Mouse (Mus musculus) liver, embryonic 13.5 days (tissue): Measurements from ENCODE around the gene Tbl2. TPM values are rescaled to one million over a fixed set of nuclear protein-coding genes. Genes with fewer than 3 reads are reported as not detected.

Source experiments
- ATAC-seq: fragments of 200-750 bp; cut with Nextera tagmentation; 2 replicates; pipeline ENCODE4 v1.8.0; 2017; ENCODE audit warnings: low read depth, mild to moderate bottlenecking, moderate number of reproducible peaks, moderate library complexity
- DNase-seq: peaks from one replicate; pipeline ENCODE4 v3.0.0; 2022
- H3K27ac ChIP-seq: fragments of 300-500 bp; sonication (generic); 2 replicates; pipeline ENCODE4 v1.5.1; 2015; ENCODE audit warnings: moderate library complexity, mild to moderate bottlenecking, inconsistent platforms
- H3K27me3 ChIP-seq: fragments of 300-500 bp; sonication (generic); 2 replicates; pipeline ENCODE4 v1.6.1; 2015; ENCODE audit warnings: mild to moderate bottlenecking, inconsistent platforms
- H3K36me3 ChIP-seq: fragments of 300-500 bp; sonication (generic); 2 replicates; pipeline ENCODE4 v1.6.1; 2015; ENCODE audit warnings: mild to moderate bottlenecking, inconsistent platforms
- H3K4me1 ChIP-seq: fragments of 300-500 bp; sonication (generic); replicated peaks from 2 replicates; pipeline ENCODE4 v1.6.1; 2015; ENCODE audit warnings: inconsistent platforms
- H3K4me2 ChIP-seq: fragments of 300-500 bp; sonication (generic); 2 replicates; pipeline ENCODE4 v1.6.1; 2015; ENCODE audit warnings: inconsistent platforms, mild to moderate bottlenecking, moderate library complexity
- H3K4me3 ChIP-seq: fragments of 300-500 bp; sonication (generic); replicated peaks from 2 replicates; pipeline ENCODE4 v1.5.1; 2015; ENCODE audit warnings: mild to moderate bottlenecking, inconsistent platforms
- H3K9ac ChIP-seq: fragments of 300-500 bp; sonication (generic); 2 replicates; pipeline ENCODE4 v1.6.1; 2015; ENCODE audit warnings: mild to moderate bottlenecking, inconsistent platforms
- H3K9me3 ChIP-seq: fragments of 300-500 bp; sonication (generic); replicated peaks from 2 replicates; pipeline ENCODE4 v1.6.1; 2016; ENCODE audit warnings: inconsistent platforms
- WGBS: fragments of 180-500 bp; shearing (Covaris S2); methylation state at CpG from one replicate; pipeline ENCODE4 v1.1.7; 2015; ENCODE audit not compliant: insufficient replicate concordance; 5-methylcytosine and 5-hydroxymethylcytosine counted together
- polyA plus RNA-seq: library from polyadenylated mRNA; unstranded; fragments of >200 nt; fragmentation: Nextera tagmentation; extraction: Ambion mirVana; gene quantifications from 2 replicates; pipeline ENCODE4 v1.2.1, GENCODE M21; 2015

Tbl2 gene
- polyA plus RNA-seq, 1 experiment from 2014 or later, result 13.6 TPM

DNA sequence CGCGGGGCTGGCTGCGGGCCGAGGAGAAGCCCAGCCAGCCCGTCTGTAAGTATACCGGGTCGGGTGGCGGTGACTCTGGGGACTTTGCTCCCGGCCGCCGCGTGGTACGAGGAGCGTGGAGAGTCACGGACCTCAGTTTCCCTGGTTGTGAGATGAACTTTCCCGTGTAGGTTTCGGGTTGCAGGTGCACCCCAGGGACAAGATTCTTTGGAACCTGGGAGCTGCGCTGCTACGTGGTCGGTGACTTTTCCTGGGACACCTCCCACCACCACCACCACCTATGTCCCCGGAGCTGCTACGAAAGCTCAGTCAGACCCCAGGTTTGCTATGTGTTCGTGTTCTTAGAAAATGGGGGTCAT is 342 bp downstream of the Tbl2 start:
- no peaks in the 10 kb centered on the region for H3K9me3 ChIP-seq
- WGBS, result under 1% methylated on average over 20 of the region's 23 CpGs

DNA sequence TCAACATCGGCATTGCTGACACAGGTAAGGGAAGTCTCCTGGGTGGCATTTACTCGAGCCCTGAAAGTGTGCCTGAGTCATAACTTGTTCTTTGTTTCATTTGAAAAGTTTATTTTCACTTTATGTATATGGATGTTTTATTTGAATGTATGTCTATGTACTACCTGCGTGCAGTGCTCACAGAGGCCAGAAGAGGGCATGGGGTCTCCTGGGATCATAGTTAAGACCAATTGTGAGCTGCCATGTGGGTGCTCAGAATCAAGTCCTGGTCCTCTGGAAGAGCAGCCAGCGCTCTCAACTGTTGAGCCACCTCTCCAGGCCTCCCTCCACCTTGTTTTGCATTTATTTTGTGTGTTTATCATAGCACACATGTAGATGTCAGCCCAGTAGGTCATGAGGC is 7.0 kb downstream of the Tbl2 start:
- ATAC-seq, result no peak

More for the DNA sequence above, 342 bp downstream of the Tbl2 start:
- DNase-seq (no peak), ATAC-seq (no peak)
- Histone ChIP-seq H3K27ac (peak overlapping the region; percentile 76), H3K4me3 (peak overlapping the region; percentile 84), H3K9ac (peak overlapping the region; percentile 90), H3K4me2 (peak overlapping the region; percentile 81), H3K36me3 (peaks cover 24% of the 10 kb centered on the region), H3K4me1 (peaks cover 40% of the 10 kb centered on the region), H3K27me3 (no peaks in the 10 kb centered on the region)

DNA sequence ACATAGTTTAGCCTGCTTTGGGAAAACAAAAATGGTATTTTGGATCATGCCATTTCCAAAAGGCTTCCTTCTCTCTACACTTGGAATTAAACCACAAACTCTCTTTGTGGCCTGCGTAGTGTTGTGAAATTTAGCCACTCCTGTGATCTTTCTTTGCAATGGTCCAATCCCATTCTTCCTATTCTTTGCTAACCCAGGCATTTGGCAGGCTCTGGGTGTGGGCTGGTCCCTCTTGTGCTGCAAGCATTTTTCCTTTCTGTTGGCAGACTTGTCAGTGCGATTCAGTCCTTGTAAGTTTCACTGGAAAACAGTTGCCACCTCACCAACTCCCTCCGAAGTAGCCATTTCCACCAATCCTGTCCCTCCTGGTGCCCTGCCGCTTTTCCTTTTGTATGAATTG is 11.8 kb downstream of the Tbl2 start:
- Histone ChIP-seq H3K36me3 (peaks cover 62% of the 10 kb centered on the region), H3K27ac (peak overlapping the region; percentile 25), H3K27me3 (no peaks in the 10 kb centered on the region), H3K4me2 (no peak overlapping the region), H3K4me3 (no peak overlapping the region), H3K9ac (no peak overlapping the region), H3K4me1 (peaks cover 4% of the 10 kb centered on the region; the same call in 1 of the 2 replicates), H3K9me3 (no peaks in the 10 kb centered on the region)
- 83% methylated on average over 4 of the region's 4 CpGs for WGBS
- no peak for ATAC-seq
- DNase-seq, result no peak

More for the DNA sequence above, 7.0 kb downstream of the Tbl2 start:
- H3K9me3 ChIP-seq, result no peaks in the 10 kb centered on the region
- no peak overlapping the region for H3K4me2 ChIP-seq
- no peak overlapping the region for H3K4me3 ChIP-seq
- H3K27me3 ChIP-seq, result no peaks in the 10 kb centered on the region
- H3K9ac ChIP-seq, result no peak overlapping the region
- WGBS, result 84% methylated on average over 4 of the region's 4 CpGs
- H3K27ac ChIP-seq, result no peak overlapping the region
- no peak for DNase-seq
- 0 out of 2 replicates have a peak, but pooled peaks cover 4% of the 10 kb centered on the region for H3K4me1 ChIP-seq
- H3K36me3 ChIP-seq, result peaks cover 89% of the 10 kb centered on the region

DNA sequence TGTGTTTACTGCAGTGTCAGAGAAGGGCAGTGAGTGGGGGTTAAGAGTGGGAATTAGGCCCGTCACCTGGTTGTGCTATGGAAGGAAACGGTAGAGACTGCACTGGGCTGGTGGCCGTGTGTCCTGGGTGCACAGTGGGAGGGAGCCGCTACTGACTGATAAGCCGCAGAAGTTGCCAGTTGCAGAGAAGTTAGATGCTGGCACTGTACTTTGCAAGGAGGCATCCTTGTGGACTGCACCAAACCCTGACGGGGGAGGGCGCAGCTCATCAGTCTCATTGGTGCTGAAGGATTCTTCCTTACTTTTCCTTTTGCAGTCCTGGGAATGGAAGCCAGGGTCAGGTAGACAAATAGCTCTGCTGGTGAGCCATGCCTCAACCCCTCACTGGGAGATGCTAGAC is 12.2 kb downstream of the Tbl2 start:
- Histone ChIP-seq H3K4me3 (no peak overlapping the region), H3K9me3 (no peaks in the 10 kb centered on the region), H3K4me2 (no peak overlapping the region), H3K27ac (peak overlapping the region; percentile 25; the same call in 1 of the 2 replicates), H3K36me3 (peaks cover 58% of the 10 kb centered on the region), H3K27me3 (no peaks in the 10 kb centered on the region), H3K9ac (no peak overlapping the region), H3K4me1 (peaks cover 4% of the 10 kb centered on the region; the same call in 1 of the 2 replicates)
- DNase-seq, result no peak
- WGBS, result 69% methylated on average over 7 of the region's 7 CpGs
- ATAC-seq, result no peak

DNA sequence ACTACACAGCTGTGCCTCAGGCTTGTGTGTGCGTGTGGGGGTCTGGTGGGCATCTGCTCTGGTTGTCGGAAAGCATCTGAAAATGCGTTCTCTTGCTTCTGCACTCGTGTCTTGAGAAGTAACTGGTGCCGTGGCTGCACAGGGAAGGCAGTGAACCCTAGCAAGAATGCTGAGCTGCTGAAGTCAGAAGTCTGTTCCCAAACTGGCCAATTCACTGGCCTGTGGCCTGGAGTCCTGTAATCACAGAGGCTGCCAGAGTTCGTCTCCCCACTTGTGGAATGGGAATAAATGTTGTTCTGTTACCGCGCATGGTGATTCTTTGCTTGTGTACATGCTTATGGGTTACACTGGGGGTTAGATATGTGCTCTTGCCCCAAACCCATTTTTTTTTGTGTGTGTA is 12.9 kb downstream of the Tbl2 start:
- WGBS, result 93% methylated on average over 8 of the region's 8 CpGs
- Histone ChIP-seq H3K27me3 (no peaks in the 10 kb centered on the region), H3K4me1 (peaks cover 6% of the 10 kb centered on the region; the same call in 1 of the 2 replicates)

DNA sequence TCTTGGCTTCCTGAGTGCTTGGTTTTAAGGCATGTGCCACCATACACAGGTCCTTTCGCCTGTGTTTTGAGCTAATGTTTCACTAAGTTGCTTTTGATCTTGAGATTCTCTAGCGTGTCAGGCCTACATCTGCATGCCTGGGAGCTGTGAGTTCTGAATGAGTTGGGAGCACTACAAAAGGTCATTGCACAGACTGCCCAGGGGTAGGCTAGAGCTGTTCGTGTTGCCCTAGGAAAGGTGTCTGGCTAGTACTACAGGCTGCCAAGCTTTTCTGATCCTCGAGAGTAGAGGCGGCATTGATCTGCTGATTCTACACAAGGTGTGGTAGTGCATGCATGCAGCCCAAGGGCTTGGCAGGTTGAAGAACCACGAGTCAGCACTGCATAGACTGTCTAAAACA is 13.4 kb downstream of the Tbl2 start:
- ATAC-seq, result no peak
- H3K4me3 ChIP-seq, result no peak overlapping the region
- no peak overlapping the region for H3K9ac ChIP-seq
- H3K4me1 ChIP-seq, result peaks cover 10% of the 10 kb centered on the region
- no peak overlapping the region for H3K27ac ChIP-seq
- peaks cover 47% of the 10 kb centered on the region for H3K36me3 ChIP-seq
- H3K27me3 ChIP-seq, result no peaks in the 10 kb centered on the region
- DNase-seq, result no peak
- H3K9me3 ChIP-seq, result no peaks in the 10 kb centered on the region
- 78% methylated on average over 6 of the region's 6 CpGs for WGBS
- no peak overlapping the region for H3K4me2 ChIP-seq

More for the DNA sequence above, 12.9 kb downstream of the Tbl2 start:
- no peak for ATAC-seq
- no peak overlapping the region for H3K27ac ChIP-seq
- no peaks in the 10 kb centered on the region for H3K9me3 ChIP-seq
- H3K4me3 ChIP-seq, result no peak overlapping the region
- no peak overlapping the region for H3K9ac ChIP-seq
- DNase-seq, result no peak
- peaks cover 51% of the 10 kb centered on the region for H3K36me3 ChIP-seq
- no peak overlapping the region for H3K4me2 ChIP-seq

DNA sequence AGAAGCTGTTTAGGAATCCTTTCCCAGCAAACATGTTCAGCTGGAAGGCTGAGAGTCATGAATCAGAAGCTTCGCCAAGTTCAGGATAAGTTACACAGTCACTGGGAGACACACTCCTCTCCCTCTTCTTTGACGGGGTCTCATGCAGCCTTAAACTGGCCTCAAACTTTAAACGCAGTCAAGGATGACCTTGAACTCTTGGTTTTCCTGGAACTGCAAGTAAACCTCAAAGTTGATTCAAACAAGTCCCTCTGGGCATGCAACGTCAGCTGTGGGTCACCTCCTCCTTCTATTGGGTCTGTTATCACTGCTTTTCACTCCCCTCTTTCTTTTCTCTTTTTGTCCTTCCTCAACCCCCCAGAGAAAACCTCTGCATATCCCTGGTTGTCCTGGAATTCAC is 17.5 kb downstream of the Tbl2 start:
- no peak overlapping the region for H3K4me3 ChIP-seq
- H3K9ac ChIP-seq, result no peak overlapping the region
- ATAC-seq (no peak), DNase-seq (no peak)
- 64% methylated on average over 4 of the region's 4 CpGs for WGBS
- peaks cover 39% of the 10 kb centered on the region for H3K4me1 ChIP-seq
- no peaks in the 10 kb centered on the region for H3K9me3 ChIP-seq
- H3K27me3 ChIP-seq, result no peaks in the 10 kb centered on the region
- H3K4me2 ChIP-seq, result no peak overlapping the region
- peaks cover 22% of the 10 kb centered on the region for H3K36me3 ChIP-seq
- H3K27ac ChIP-seq, result no peak overlapping the region

DNA sequence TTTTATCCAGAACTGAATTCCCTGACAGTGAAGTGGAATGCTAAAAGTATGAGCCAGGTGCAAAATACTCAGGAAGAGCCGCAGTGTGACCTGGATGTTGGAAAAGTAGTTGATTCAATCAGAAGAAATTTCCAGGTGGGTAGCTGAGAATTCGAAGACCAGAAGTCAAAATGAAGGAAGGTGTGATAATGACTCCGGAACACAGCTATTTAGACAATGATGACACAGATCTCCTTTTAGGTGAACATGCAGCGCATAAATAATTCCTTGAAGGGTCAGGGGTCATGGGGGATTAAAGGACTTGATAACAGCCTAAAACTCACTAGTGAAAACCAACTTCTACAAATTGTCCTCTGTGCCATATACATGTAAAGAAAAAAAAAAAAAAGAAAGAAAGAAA is 18.0 kb downstream of the Tbl2 start:
- Histone ChIP-seq H3K36me3 (peaks cover 22% of the 10 kb centered on the region), H3K4me1 (peaks cover 45% of the 10 kb centered on the region), H3K4me2 (peak overlapping the region; percentile 77), H3K9me3 (no peaks in the 10 kb centered on the region), H3K9ac (no peak overlapping the region), H3K4me3 (peak overlapping the region; percentile 84; the same call in 1 of the 2 replicates), H3K27ac (peak overlapping the region; percentile 95; the same call in 1 of the 2 replicates), H3K27me3 (no peaks in the 10 kb centered on the region)
- ATAC-seq (no peak), DNase-seq (no peak)
- WGBS, result 91% methylated on average over 4 of the region's 4 CpGs

DNA sequence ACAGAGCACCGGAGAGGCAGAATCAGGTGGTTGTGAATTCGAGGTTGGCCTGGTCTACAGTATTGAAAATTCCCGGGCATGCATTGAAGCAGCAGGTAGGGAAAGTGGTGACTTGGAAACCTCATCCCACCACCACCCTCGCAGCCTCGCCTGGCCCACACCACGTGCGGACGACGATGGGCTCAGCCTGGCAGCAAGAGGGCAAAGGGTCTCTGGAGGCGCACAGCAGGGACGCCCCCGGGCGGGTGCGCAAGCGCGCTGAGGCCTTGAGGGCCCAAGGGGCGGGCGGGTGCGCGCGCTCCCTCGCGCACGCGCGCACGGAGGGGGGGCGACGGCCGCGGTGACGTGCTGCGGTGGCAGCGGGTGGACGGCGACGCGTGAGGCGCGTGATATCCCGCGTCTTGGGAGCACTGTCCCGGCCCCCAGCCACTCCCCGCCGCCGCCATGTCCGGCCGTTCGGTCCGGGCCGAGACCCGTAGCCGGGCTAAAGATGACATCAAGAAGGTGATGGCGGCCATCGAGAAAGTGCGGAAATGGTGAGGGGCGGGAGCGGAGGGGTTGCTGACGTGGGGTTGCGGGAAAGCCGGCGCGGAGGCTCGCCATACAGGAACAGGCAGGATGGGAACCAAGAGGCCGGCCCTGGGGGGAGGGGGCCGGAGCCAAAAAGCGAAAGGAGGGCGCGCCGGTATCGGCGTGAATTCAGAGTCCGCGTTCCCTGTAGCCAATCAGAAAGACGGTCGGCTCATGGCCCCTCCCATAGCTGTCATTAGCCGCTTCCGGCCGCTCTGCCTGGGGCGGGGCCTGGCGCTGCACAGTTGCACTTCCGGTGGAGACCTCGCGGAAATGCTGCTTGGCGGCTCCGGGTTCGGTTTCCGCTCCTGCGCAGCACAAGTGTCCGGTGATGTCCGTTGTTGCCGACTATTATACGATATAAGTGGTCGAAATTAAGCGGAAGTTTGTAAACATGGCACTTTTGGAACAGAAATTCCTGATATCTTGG is 18.9 kb downstream of the Tbl2 start, which contains the start of gene Bcl7b:
Gene Bcl7b (plus strand): TSS at position 221 of the 1,000 bp plus-strand sequence.
- Histone ChIP-seq H3K4me1 (peaks cover 42% of the 10 kb centered on the region), H3K4me3 (peak within 1 kb of the TSS; percentile 84), H3K9ac (peak within 1 kb of the TSS; percentile 91), H3K27ac (peak within 1 kb of the TSS; percentile 95), H3K27me3 (no peaks in the 10 kb centered on the region), H3K36me3 (peaks cover 30% of the 10 kb centered on the region), H3K9me3 (no peaks in the 10 kb centered on the region), H3K4me2 (peak within 1 kb of the TSS; percentile 77)
- peak; percentile 96 for DNase-seq
- WGBS, result 2% methylated on average over 68 of the region's 95 CpGs
- ATAC-seq, result peak; percentile 95

DNA sequence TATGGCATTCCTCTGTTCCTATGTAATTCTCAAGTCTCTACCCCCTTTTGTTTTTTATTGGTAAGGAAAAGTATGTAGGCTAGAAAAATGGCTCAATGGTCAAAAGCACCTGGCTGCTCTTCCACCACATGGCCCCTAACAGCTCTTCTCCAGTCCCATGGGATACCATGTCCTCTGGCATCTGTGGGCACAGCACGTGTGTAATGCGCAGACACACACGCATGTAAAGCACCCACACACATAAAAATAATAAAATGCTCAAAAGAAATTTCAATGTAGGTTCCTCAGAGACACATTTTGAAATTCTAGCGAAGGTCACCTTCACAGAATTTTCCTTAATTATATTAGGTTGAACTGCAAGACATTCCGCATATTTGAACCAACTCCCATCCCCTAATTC is 20.0 kb downstream of the Tbl2 start:
- H3K27ac ChIP-seq, result peak overlapping the region; percentile 95
- H3K27me3 ChIP-seq, result no peaks in the 10 kb centered on the region
- H3K36me3 ChIP-seq, result peaks cover 41% of the 10 kb centered on the region
- WGBS, result 82% methylated on average over 5 of the region's 5 CpGs
- peak overlapping the region; percentile 84 for H3K4me3 ChIP-seq
- ATAC-seq (no peak), DNase-seq (no peak)
- H3K4me2 ChIP-seq, result peak overlapping the region; percentile 77
- H3K9ac ChIP-seq, result peak overlapping the region; percentile 91
- no peaks in the 10 kb centered on the region for H3K9me3 ChIP-seq
- H3K4me1 ChIP-seq, result peaks cover 42% of the 10 kb centered on the region

DNA sequence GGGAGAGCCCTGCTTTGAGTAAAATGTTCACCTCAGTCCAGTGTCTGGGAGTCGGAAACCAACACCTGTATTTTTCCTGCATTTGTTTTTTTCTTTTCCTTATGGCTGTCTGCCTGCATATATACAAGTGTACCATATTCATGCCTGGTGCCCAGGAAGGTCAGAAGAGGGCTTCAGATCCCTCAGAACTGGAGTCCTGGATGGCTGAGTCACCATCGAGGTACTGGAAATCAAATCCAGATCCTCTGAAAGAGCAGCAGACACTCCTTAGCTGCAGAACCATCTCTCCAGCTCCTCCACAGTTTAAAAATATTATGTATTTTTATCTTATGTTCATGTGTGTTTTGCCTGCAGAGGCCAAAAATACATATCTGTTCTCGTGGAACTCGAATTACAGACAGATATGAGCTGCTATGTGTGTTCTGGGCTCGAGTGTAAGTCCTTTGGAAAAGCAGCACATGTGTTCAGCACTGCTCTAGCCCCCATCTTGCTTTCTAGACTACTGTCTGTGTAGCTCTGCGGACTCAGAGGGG is 22.3 kb downstream of the Tbl2 start:
- H3K27me3 ChIP-seq, result no peaks in the 10 kb centered on the region
- no peak overlapping the region for H3K4me3 ChIP-seq
- no peak overlapping the region for H3K9ac ChIP-seq
- ATAC-seq (no peak), DNase-seq (no peak)
- H3K36me3 ChIP-seq, result peaks cover 57% of the 10 kb centered on the region
- H3K9me3 ChIP-seq, result no peaks in the 10 kb centered on the region
- WGBS, result 80% methylated on average over 6 of the region's 6 CpGs
- no peak overlapping the region for H3K27ac ChIP-seq
- peaks cover 42% of the 10 kb centered on the region for H3K4me1 ChIP-seq
- H3K4me2 ChIP-seq, result no peak overlapping the region
